Mouse (Mus musculus) frontal cortex, adult 2 months (tissue): ENCODE data around the gene Rbm8a2. TPM values are rescaled to one million over a fixed set of nuclear protein-coding genes. Genes with fewer than 3 reads are reported as not detected.
A peak's percentile ranks its signal among the peaks of the same experiment; 100 is the strongest.

Experiments used
- DNase-seq, 2 experiments: peaks; one replicate each; pipeline ENCODE4 v3.0.0; 2022; ENCODE audit warnings: low spot score in 1 of 2; ENCODE audit errors: extremely low spot score in 1 of 2
- polyA plus RNA-seq: library from polyadenylated mRNA; depleted of rRNA; stranded (reverse); fragments of >200 nt; gene quantifications from 2 replicates; pipeline ENCODE4 v1.2.3, GENCODE M21; 2012; rRNA removed

The Rbm8a2 gene
- polyA plus RNA-seq, 1 experiment = 0.34 TPM

- DNase-seq = peak; percentile 61 to 96
Observed at GRCm38 (mm10) chr1:175936282-175936737, 42.6 kb downstream of the Rbm8a2 start.

DNA sequence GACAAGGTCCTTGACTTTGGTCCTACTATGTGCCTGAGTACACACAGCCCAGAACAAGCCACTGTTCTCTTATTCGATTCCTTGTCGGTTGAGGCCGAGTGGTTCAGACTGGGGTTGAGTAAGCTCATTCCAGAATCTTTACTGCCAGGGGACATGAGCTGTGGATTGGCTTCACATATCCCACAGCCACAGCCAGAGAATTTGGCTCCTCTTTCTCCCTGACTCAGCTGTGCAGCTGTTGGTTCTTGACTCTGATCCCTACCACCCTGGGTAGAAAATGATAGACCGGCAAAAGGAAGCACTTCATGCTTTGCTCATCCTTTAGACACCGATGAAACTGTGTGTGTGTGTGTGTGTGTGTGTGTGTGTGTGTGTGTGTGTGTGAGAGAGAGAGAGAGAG, 47.5 kb downstream of the Rbm8a2 start:
- DNase-seq = no peak

Other genes with a start within 250 kb of the Rbm8a2 start
- 0.36 and 0.62 TPM in 2 replicates for gene Exo1, start 98.5 kb downstream of the Rbm8a2 start, polyA plus RNA-seq
- gene Gm38100, start 58.8 kb downstream of the Rbm8a2 start, polyA plus RNA-seq = not detected in 2 replicates